Mouse (Mus musculus): Measurements from ENCODE around the gene Prkd2.
A peak's percentile ranks its signal among the peaks of the same experiment; 100 is the strongest.

Gene Prkd2

GRCm38 (mm10) chr7:16893612-16894011 lies 50.9 kb downstream of the Prkd2 start:
- DNase-seq (ENCODE audit: low read depth), result no peak

- DNase-seq (ENCODE audit: low read depth), result no peak
Observed at GRCm38 (mm10) chr7:16894279-16894678, 51.6 kb downstream of the Prkd2 start.

DNA sequence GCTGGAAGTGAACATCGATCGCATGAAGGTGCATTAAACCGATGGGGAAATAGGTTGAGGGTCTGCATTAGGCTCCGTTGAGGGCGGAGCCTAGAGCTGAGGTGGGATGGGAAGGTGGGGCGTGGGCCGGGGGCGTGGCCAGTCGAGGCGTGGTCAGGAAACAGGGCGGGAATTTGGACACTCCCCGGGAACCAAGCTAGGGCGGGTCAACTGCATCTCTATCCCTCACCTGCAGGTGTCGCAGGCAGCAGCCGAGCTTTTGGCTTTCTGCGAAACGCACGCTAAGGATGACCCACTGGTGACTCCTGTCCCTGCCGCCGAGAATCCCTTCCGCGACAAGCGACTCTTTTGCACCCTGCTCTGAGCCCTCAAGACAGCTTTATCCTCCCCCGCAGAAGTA lies 52.3 kb downstream of the Prkd2 start:
- peak; percentile 71 for DNase-seq (ENCODE audit: low read depth)

- DNase-seq (ENCODE audit: low read depth), result no peak
Observed at GRCm38 (mm10) chr7:16895511-16895910, 52.8 kb downstream of the Prkd2 start.

- DNase-seq (ENCODE audit: low read depth), result no peak
Observed at GRCm38 (mm10) chr7:16900526-16900925, 57.8 kb downstream of the Prkd2 start.

DNA sequence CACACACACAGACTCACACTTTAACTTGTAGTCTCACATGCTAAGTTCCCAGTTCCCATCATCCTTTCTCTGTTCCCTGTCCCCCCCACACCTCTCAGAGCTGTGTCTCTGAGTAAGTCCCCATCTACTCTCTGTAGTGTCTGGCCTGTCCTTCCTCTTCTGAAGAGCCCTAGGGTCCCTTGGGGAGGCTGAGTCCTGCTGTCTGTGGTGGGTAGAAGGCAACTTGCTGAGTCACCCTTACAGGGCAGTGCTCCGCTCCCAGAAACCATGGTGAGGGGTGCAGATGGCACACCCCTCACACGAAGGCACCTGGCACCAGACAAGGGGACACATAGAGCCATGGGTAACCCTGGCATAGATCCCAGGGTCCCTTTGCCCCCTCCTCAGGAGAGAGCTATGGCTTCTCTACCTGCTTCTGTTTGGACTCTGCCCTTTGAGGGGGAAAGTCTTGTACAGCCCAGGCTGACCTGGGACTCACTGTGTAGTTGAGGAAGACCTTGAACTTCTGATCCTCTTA lies 60.8 kb downstream of the Prkd2 start:
- no peak for DNase-seq (ENCODE audit: low read depth)

- no peak for DNase-seq (ENCODE audit: low read depth)
Observed at GRCm38 (mm10) chr7:16904120-16904675, 61.5 kb downstream of the Prkd2 start.

DNA sequence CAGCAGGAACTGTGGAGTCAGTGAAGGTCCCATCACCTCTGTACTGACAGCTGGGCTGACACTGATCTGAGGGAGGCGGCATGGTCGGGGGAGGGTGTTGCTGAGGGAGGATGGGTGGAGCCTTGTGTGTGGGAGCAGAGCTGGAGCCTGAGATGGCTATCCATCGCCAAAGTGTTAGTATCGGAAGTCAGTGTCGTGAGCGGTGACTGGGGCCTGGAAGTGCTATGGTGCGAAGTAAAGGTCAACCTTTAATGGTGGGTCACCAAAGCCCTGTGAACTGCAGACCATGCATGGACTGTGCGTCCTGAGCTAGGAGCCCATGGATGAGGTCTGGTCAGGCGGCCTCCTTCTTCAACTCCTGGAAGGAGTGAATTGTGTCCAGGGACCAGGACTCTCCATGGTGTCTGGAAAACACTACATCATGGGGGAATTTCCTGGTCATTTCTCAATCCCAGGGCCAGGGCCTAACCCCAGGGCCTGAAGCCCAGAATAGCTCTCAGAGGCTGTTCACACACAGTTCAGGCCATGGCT lies 62.9 kb downstream of the Prkd2 start:
- DNase-seq (ENCODE audit: low read depth), result peak; percentile 71

DNA sequence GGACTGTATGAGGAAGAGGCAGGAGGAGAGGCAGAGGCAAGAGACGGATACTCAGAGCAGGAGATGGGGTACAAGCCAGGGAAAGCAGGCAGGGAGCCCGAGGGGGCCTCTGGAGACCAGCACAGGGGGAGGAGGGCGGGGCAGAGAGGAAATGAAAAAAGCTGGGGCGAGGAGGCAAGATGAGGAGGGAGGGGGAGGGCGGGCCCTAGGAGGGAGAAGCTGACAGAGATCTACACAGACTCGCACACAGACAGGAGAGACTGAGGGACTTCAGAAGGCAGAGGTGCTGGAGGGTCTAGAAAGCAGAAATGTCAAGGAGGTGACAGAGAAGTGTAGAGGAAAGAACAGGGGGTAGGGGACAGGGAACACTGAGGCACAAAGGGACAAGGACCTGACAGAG lies 63.6 kb downstream of the Prkd2 start, which contains the start of gene Ptgir:
Gene Ptgir (plus strand): TSS at position 210 of the 400 bp plus-strand sequence.
- DNase-seq (ENCODE audit: low read depth), result peak; percentile 88

DNA sequence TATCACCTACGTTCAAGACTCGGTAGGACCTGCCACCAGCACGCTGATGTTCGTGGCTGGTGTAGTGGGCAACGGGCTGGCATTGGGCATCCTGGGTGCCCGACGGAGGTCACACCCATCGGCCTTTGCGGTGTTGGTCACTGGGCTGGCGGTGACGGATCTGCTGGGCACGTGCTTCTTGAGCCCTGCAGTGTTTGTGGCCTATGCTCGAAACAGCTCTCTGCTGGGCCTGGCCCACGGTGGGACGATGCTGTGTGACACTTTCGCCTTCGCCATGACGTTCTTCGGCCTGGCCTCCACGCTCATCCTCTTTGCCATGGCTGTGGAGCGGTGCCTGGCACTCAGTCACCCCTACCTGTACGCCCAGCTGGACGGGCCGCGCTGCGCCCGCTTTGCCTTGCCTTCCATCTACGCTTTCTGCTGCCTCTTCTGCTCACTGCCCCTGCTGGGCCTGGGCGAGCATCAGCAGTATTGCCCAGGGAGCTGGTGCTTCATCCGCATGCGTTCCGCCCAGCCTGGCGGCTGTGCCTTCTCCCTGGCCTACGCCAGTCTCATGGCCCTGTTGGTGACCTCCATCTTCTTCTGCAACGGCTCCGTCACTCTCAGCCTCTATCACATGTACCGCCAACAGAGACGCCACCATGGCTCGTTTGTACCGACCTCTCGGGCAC lies 64.3 kb downstream of the Prkd2 start:
- DNase-seq (ENCODE audit: low read depth), result no peak

DNA sequence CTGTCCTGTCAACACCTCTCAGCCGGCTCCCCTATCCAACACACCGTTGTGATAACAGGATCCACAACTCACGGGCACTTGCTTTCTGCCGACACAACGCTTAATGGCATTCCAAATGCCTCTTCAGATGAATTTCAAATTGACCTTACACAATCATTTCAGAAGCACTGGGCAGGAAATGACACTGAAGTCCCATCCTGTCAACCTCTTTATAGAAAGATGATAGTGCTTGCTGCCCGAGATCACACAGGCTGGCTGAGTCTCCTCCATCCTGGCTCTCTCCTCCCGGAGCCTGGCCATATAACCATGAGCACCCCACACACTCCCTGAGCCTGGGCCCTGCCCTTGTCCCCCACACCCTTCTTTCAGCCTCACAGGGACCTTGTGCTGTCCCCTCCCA lies 65.1 kb downstream of the Prkd2 start:
- no peak for DNase-seq (ENCODE audit: low read depth)

DNA sequence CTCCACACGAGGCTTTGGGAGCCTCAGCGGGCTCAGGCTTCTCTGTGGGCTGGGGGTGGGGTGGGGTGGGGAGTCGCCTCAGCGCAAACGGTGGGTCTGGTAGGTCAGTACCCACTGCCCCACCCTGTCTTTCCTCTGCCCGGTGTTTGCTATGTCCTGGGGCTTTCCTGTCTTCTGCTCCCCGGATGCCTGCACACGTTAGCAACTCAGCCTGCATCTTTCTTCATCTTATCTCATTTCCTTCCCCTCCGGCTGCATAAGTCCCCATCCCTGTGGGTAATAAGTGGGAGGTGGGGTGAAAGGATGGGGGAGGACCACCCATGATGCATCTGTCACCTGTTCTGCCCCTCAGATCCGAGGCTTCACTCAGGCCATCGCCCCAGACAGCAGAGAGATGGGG lies 65.7 kb downstream of the Prkd2 start:
- no peak for DNase-seq (ENCODE audit: low read depth)

GRCm38 (mm10) chr7:16908859-16909258 lies 66.2 kb downstream of the Prkd2 start:
- no peak for DNase-seq (ENCODE audit: low read depth)

GRCm38 (mm10) chr7:16909909-16910308 lies 67.2 kb downstream of the Prkd2 start:
- peak; percentile 68 for DNase-seq (ENCODE audit: low read depth)

DNA sequence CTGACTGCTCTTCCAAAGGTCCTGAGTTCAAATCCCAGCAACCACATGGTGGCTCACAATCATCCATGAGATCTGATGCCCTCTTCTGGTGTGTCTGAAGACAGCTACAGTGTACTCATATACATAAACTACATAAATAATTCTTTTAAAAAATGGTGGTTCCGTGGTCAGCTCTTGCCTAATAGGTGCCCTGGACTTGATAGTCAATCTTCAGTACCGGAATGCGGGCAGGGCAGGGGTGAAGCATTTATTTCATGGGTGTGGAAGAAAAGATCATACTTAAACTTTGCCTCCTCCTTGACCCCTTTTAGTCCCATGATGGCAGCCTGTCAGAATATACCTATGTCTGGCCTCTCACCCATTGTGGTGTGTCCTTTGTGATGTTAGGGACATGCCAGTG lies 69.2 kb downstream of the Prkd2 start:
- peak; percentile 56 for DNase-seq (ENCODE audit: low read depth)

- peak; percentile 91 for DNase-seq (ENCODE audit: low read depth)
Observed at GRCm38 (mm10) chr7:16912360-16912759, 69.7 kb downstream of the Prkd2 start.

- DNase-seq (ENCODE audit: low read depth), result peak; percentile 90
Observed at GRCm38 (mm10) chr7:16913806-16914452, 71.2 kb downstream of the Prkd2 start.

DNA sequence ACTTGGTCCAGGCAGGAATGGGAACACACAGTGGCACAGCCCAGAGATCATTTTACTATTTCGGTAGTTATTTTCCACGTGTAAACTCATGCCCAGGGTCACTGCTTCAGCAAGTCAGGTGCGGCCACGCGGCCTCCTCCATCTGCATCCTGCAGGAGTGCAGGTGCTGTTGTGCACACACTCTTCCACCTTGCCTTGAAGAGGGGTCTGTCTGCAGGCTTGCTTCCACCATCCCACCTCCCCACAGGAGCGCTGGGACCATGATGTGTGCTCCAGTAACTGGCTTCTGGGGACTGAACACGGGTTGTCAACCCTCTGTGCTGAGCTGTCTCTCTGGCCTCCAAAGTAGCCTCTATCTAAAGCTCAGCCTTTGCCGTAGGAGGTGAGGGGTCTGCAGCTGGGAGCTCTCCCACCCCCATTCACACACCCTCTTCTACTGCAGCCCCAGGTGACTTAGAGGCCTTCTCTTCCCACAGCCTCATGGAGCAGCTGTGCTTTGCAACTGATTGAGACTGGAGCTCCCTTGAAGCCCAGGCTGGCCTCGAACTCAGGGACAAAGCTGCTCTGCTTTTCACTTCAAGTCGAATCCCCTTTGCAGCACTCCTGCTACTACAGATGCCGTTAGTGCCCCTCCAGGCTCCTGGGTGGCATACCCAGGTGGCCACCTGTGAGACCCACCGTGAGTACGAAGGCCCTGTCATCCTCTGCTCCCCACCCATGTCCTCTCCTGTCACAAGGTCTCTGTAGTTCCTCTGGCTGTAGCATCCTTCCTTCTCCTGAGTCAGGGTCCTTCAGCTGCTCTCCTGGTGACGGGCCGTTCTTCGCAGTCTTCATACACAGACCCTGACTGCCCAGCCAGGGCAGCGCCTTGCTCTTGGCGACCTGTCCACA lies 72.0 kb downstream of the Prkd2 start:
- no peak for DNase-seq (ENCODE audit: low read depth)

DNA sequence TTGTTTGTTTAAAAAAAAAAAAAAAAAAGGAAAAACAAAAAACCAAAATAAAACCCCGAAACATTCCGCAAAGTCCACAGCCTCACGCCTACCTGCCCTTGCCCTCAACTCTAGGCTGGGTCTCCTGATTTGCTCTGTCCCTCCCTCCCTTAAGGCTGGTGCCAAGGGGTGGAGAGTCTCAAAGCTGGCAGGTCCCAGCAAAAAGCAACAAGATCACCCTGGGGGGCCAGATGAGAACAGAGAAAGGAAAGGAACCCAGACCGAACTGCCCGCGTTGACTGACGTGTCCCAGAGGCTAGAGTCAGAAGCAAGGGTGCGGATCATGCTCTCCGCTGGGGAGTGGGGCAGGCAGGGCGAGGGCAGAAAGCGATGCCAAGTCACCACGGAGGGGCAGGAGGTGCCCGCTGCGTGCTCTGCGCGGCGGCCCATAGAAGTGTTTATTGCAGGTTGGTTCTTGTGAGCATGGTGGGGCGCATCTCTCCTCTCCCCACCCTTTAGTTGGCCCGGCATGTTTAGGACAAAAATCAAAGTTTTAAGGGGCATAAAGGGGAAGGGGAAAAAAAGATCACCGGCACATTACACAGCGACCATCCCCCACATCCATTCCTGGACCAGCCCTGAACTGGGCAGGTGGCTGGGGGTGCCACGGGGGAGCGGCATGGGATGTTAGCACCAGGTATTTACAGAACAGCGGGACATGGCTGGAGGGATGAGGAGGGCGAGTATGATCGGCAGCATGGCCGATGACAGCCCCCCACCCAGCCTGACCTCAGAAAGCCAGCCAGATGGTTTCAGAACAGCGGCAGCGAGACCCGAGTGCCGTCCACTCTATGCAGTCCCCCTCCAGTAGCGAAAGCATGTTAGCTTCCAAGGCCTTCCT lies 73.0 kb downstream of the Prkd2 start:
- no peak for DNase-seq (ENCODE audit: low read depth)

GRCm38 (mm10) chr7:16916342-16917265 lies 73.9 kb downstream of the Prkd2 start:
- no peak for DNase-seq (ENCODE audit: low read depth)

Data from NIH3T3 (cell line).